Comparison of ENCODE assay signal across 8 mouse cellular contexts in the genomic region with DNA sequence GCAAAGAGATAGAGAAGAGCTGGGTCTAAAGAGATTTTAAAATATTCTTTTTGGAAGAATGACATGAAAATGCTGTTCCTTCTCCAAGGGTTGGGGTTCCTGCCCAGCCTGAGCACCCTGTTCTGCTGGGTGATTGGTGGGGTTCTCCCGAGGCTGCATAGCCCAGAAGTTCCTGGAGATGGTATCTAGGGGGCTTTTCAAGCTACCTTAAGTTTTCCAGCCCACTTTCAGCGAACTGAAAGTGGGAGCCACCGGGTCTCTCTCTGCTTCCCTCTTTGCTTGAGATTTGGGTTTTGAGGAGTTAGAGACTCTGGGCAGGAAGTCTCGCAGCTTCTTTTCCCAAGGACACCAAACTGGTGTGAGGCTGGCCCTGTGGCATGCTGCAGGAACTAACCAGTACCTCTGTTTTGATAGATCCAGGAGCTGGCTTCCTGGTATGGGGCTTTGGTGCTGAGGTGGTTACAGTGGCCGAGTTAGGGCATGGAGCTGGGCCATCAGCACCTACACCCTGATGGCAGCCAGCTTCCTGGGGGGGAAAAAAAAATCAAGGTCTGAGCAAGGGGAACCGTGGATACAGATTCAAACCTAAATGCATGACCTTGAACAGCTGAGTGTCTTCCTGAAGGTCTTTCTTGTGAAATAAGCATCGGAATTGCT. TPM values are rescaled to one million over a fixed set of nuclear protein-coding genes. Genes with fewer than 3 reads are reported as not detected.
DNase-seq lines count a peak whose midpoint lies in the region; ATAC-seq lines count a peak whose summit lies in the region.

No protein-coding gene starts in this region.

- H3K27ac ChIP-seq in neural tube, embryonic 11.5 days (ENCODE audit: low read depth, low read length), result no peak overlapping the region
- no peak overlapping the region for H3K27ac ChIP-seq in forebrain, embryonic 16.5 days (ENCODE audit: low read length)
- no peak overlapping the region for H3K27ac ChIP-seq in limb, embryonic 12.5 days
- H3K27ac ChIP-seq in stomach, embryonic 15.5 days, result no peak overlapping the region

- no peak overlapping the region for H3K4me3 ChIP-seq in neural tube, embryonic 11.5 days (ENCODE audit: low read depth, low read length)
- peak overlapping the region; percentile 14; the same call in 1 of the 2 replicates for H3K4me3 ChIP-seq in forebrain, embryonic 16.5 days (replicated peaks; ENCODE audit: low read length)
- H3K4me3 ChIP-seq in limb, embryonic 12.5 days (replicated peaks), result peak overlapping the region; percentile 86
- peak overlapping the region; percentile 71 for H3K4me3 ChIP-seq in stomach, embryonic 15.5 days (replicated peaks)

- H3K36me3 ChIP-seq in neural tube, embryonic 11.5 days (ENCODE audit: control insufficient read depth, insufficient read depth, low read length), result no peaks in the 10 kb centered on the region
- no peaks in the 10 kb centered on the region for H3K36me3 ChIP-seq in forebrain, embryonic 16.5 days (ENCODE audit: control insufficient read depth, insufficient read depth)
- H3K36me3 ChIP-seq in limb, embryonic 12.5 days, result peaks cover 8% of the 10 kb centered on the region
- H3K36me3 ChIP-seq in stomach, embryonic 15.5 days, result no peaks in the 10 kb centered on the region

- no peak for DNase-seq in neural tube, embryonic 11.5 days (ENCODE audit: low spot score)
- DNase-seq in neural tube, embryonic 10.5 days (ENCODE audit: extremely low spot score, low spot score), result no peak
- no peak for DNase-seq in right cerebral cortex, adult 2 months (ENCODE audit: low spot score in 2 of 2)
- no peak for DNase-seq in thymus, adult 18-20 months

- no peaks in the 10 kb centered on the region for H3K9me3 ChIP-seq in neural tube, embryonic 11.5 days (ENCODE audit: control insufficient read depth, low read length)
- H3K9me3 ChIP-seq in forebrain, embryonic 16.5 days (ENCODE audit: control insufficient read depth, low read length), result no peaks in the 10 kb centered on the region
- H3K9me3 ChIP-seq in limb, embryonic 12.5 days, result no peaks in the 10 kb centered on the region
- no peaks in the 10 kb centered on the region for H3K9me3 ChIP-seq in stomach, embryonic 15.5 days

- H3K4me1 ChIP-seq in neural tube, embryonic 11.5 days (ENCODE audit: control insufficient read depth, insufficient read depth, low read length), result peaks cover 37% of the 10 kb centered on the region
- peaks cover 43% of the 10 kb centered on the region for H3K4me1 ChIP-seq in forebrain, embryonic 16.5 days (replicated peaks; ENCODE audit: control insufficient read depth, insufficient read depth, low read length)
- H3K4me1 ChIP-seq in limb, embryonic 12.5 days (replicated peaks), result peaks cover 48% of the 10 kb centered on the region
- peaks cover 36% of the 10 kb centered on the region for H3K4me1 ChIP-seq in stomach, embryonic 15.5 days

- ATAC-seq in neural tube, embryonic 11.5 days (ENCODE audit: insufficient read depth, low FRiP score, low TSS enrichment), result no peak
- no peak for ATAC-seq in forebrain, embryonic 16.5 days
- no peak for ATAC-seq in limb, embryonic 12.5 days (ENCODE audit: insufficient number of reproducible peaks, insufficient read depth, low FRiP score, low TSS enrichment, low read depth)
- no peak for ATAC-seq in stomach, embryonic 15.5 days (ENCODE audit: insufficient read depth, low FRiP score, low read depth)
- ATAC-seq in erythroid progenitor cell, adult 5-6 weeks (replicated peaks; ENCODE audit: low FRiP score, poor library complexity, severe bottlenecking), result no peak

- peak overlapping the region; percentile 12 for H3K9ac ChIP-seq in neural tube, embryonic 11.5 days (ENCODE audit: low read length)
- H3K9ac ChIP-seq in forebrain, embryonic 16.5 days (replicated peaks; ENCODE audit: low read depth, low read length), result peak overlapping the region; percentile 51
- H3K9ac ChIP-seq in limb, embryonic 12.5 days (replicated peaks), result peak overlapping the region; percentile 93
- H3K9ac ChIP-seq in stomach, embryonic 15.5 days, result 0 out of 2 replicates have a peak overlapping the region, but pooled peaks have one; percentile 0

- H3K27me3 ChIP-seq in neural tube, embryonic 11.5 days (ENCODE audit: control insufficient read depth, insufficient read depth, low read length), result no peaks in the 10 kb centered on the region
- H3K27me3 ChIP-seq in forebrain, embryonic 16.5 days (replicated peaks; ENCODE audit: control insufficient read depth, insufficient read depth, low read length), result no peaks in the 10 kb centered on the region
- H3K27me3 ChIP-seq in limb, embryonic 12.5 days, result no peaks in the 10 kb centered on the region
- H3K27me3 ChIP-seq in stomach, embryonic 15.5 days (replicated peaks), result no peaks in the 10 kb centered on the region

- peak overlapping the region; percentile 85 for H3K4me2 ChIP-seq in neural tube, embryonic 11.5 days (ENCODE audit: low read depth)
- peak overlapping the region; percentile 89 for H3K4me2 ChIP-seq in forebrain, embryonic 16.5 days (ENCODE audit: low read length)
- peak overlapping the region; percentile 70 for H3K4me2 ChIP-seq in limb, embryonic 12.5 days
- peak overlapping the region; percentile 77 for H3K4me2 ChIP-seq in stomach, embryonic 15.5 days

- 85% methylated on average over 7 of the region's 7 CpGs for WGBS in neural tube, embryonic 11.5 days
- WGBS in forebrain, embryonic 16.5 days, result 86% methylated on average over 7 of the region's 7 CpGs
- WGBS in limb, embryonic 12.5 days, result 73% methylated on average over 7 of the region's 7 CpGs
- WGBS in stomach, embryonic 15.5 days, result 51% methylated on average over 7 of the region's 7 CpGs

RNA-seq across cellular contexts. Expression of a gene that starts 2.2 kb away (rescaled TPM):
- polyA plus RNA-seq in neural tube, embryonic 11.5 days (2014; fragmentation: Nextera tagmentation; extraction: Ambion mirVana), result 6.9 TPM in 2 replicates
- 8.1 and 10.7 TPM in 2 replicates for polyA plus RNA-seq in forebrain, embryonic 16.5 days (2015; fragmentation: Nextera tagmentation; extraction: Ambion mirVana)
- 7.3 and 7.8 TPM in 2 replicates for polyA plus RNA-seq in limb, embryonic 12.5 days (2016; fragmentation: Nextera tagmentation; extraction: Ambion mirVana)
- 8.8 and 9.3 TPM in 2 replicates for polyA plus RNA-seq in stomach, embryonic 15.5 days (2015; fragmentation: Nextera tagmentation; extraction: Ambion mirVana)
- 15.9 and 18.4 TPM in 2 replicates for total RNA-seq in erythroid progenitor cell, adult 5-6 weeks (2015; ENCODE audit: low replicate concordance)
- total RNA-seq in erythroid progenitor cell, adult 5-6 weeks (2017; ENCODE audit: low replicate concordance), result 13.5 and 13.7 TPM in 2 replicates

RNA-seq across cellular contexts. Expression of a gene that starts 18.5 kb away (rescaled TPM):
- polyA plus RNA-seq in neural tube, embryonic 11.5 days (2014; fragmentation: Nextera tagmentation; extraction: Ambion mirVana), result 26.4 and 27.0 TPM in 2 replicates
- polyA plus RNA-seq in forebrain, embryonic 16.5 days (2015; fragmentation: Nextera tagmentation; extraction: Ambion mirVana), result 16.2 and 19.3 TPM in 2 replicates
- polyA plus RNA-seq in limb, embryonic 12.5 days (2016; fragmentation: Nextera tagmentation; extraction: Ambion mirVana), result 12.2 and 17.6 TPM in 2 replicates
- 18.6 and 24.2 TPM in 2 replicates for polyA plus RNA-seq in stomach, embryonic 15.5 days (2015; fragmentation: Nextera tagmentation; extraction: Ambion mirVana)
- total RNA-seq in erythroid progenitor cell, adult 5-6 weeks (2015; ENCODE audit: low replicate concordance), result 16.2 and 28.5 TPM in 2 replicates
- 9.0 and 10.1 TPM in 2 replicates for total RNA-seq in erythroid progenitor cell, adult 5-6 weeks (2017; ENCODE audit: low replicate concordance)

Comparison
In these comparisons a context has a peak if more than half of its experiments do, and no peak if none do; other contexts are left out.
1. H3K9ac ChIP-seq: peak in every context shown above with its lines; median percentile 93 in limb, embryonic 12.5 days; 51 in forebrain, embryonic 16.5 days; 12 in neural tube, embryonic 11.5 days; 0 in stomach, embryonic 15.5 days.